Mouse (Mus musculus) left cerebral cortex, adult 11 months (tissue): ENCODE measurements around the gene Casz1.
A peak's percentile ranks its signal among the peaks of the same experiment; 100 is the strongest.

ENCODE experiments used
- DNase-seq: peaks from one replicate; pipeline ENCODE4 v3.0.0; 2022; ENCODE audit warnings: low spot score

Casz1 gene

GRCm38 (mm10) chr4:148804137-148804779, at the start of gene Casz1:
Gene Casz1, plus strand, starts transcription at chr4:148804429.
- peak; percentile 65 for DNase-seq

- no peak for DNase-seq
Observed at GRCm38 (mm10) chr4:148758863-148759262, 45.4 kb upstream of the Casz1 start.

- no peak for DNase-seq
Observed at GRCm38 (mm10) chr4:148760152-148760551, 44.1 kb upstream of the Casz1 start.

- no peak for DNase-seq
Observed at GRCm38 (mm10) chr4:148766021-148766775, 38.0 kb upstream of the Casz1 start.

GRCm38 (mm10) chr4:148767655-148768305, 36.4 kb upstream of the Casz1 start:
- DNase-seq: no peak

GRCm38 (mm10) chr4:148768649-148769048, 35.6 kb upstream of the Casz1 start:
- no peak for DNase-seq

GRCm38 (mm10) chr4:148770582-148771408, 33.4 kb upstream of the Casz1 start:
- DNase-seq: no peak

GRCm38 (mm10) chr4:148771409-148771929, 32.8 kb upstream of the Casz1 start:
- DNase-seq: no peak

GRCm38 (mm10) chr4:148772658-148773057, 31.6 kb upstream of the Casz1 start:
- no peak for DNase-seq

GRCm38 (mm10) chr4:148774036-148774435, 30.2 kb upstream of the Casz1 start:
- no peak for DNase-seq

GRCm38 (mm10) chr4:148775476-148776269, 28.6 kb upstream of the Casz1 start:
- DNase-seq: no peak

- DNase-seq: no peak
Observed at GRCm38 (mm10) chr4:148780097-148780621, 24.1 kb upstream of the Casz1 start.

GRCm38 (mm10) chr4:148781516-148781915, 22.7 kb upstream of the Casz1 start:
- no peak for DNase-seq

GRCm38 (mm10) chr4:148782880-148783279, 21.3 kb upstream of the Casz1 start:
- DNase-seq: no peak

- no peak for DNase-seq
Observed at GRCm38 (mm10) chr4:148783760-148784159, 20.5 kb upstream of the Casz1 start.

- no peak for DNase-seq
Observed at GRCm38 (mm10) chr4:148785053-148785567, 19.1 kb upstream of the Casz1 start.

- DNase-seq: no peak
Observed at GRCm38 (mm10) chr4:148785995-148786394, 18.2 kb upstream of the Casz1 start.

- no peak for DNase-seq
Observed at GRCm38 (mm10) chr4:148790940-148791339, 13.3 kb upstream of the Casz1 start.

- no peak for DNase-seq
Observed at GRCm38 (mm10) chr4:148795038-148795437, 9.2 kb upstream of the Casz1 start.

GRCm38 (mm10) chr4:148797475-148798324, 6.5 kb upstream of the Casz1 start:
- no peak for DNase-seq
